Mouse (Mus musculus): ENCODE measurements around the gene Slc12a5.

Slc12a5 gene

GRCm38 (mm10) chr2:164972646-164973045 lies 12.0 kb downstream of the Slc12a5 start:
- DNase-seq (ENCODE audit: low read depth in 2 of 2, low spot score in 2 of 2), result no peak

GRCm38 (mm10) chr2:164975611-164976010 lies 15.0 kb downstream of the Slc12a5 start:
- DNase-seq (ENCODE audit: low read depth in 2 of 2, low spot score in 2 of 2), result no peak

- DNase-seq (ENCODE audit: low read depth in 2 of 2, low spot score in 2 of 2), result no peak
Measured at GRCm38 (mm10) chr2:164979749-164980148, 19.1 kb downstream of the Slc12a5 start.

- DNase-seq (ENCODE audit: low read depth in 2 of 2, low spot score in 2 of 2), result no peak
Measured at GRCm38 (mm10) chr2:164985962-164986361, 25.4 kb downstream of the Slc12a5 start.

- DNase-seq (ENCODE audit: low read depth in 2 of 2, low spot score in 2 of 2), result no peak
Measured at GRCm38 (mm10) chr2:164986371-164987027, 25.9 kb downstream of the Slc12a5 start.

GRCm38 (mm10) chr2:164988777-164989176 lies 28.2 kb downstream of the Slc12a5 start:
- no peak for DNase-seq (ENCODE audit: low read depth in 2 of 2, low spot score in 2 of 2)

- no peak for DNase-seq (ENCODE audit: low read depth in 2 of 2, low spot score in 2 of 2)
Measured at GRCm38 (mm10) chr2:164991111-164991510, 30.5 kb downstream of the Slc12a5 start.

- no peak for DNase-seq (ENCODE audit: low read depth in 2 of 2, low spot score in 2 of 2)
Measured at GRCm38 (mm10) chr2:164991808-164992207, 31.2 kb downstream of the Slc12a5 start.

GRCm38 (mm10) chr2:164994156-164994555 lies 33.6 kb downstream of the Slc12a5 start:
- no peak for DNase-seq (ENCODE audit: low read depth in 2 of 2, low spot score in 2 of 2)

GRCm38 (mm10) chr2:164994659-164995428 lies 34.2 kb downstream of the Slc12a5 start:
- DNase-seq (ENCODE audit: low read depth in 2 of 2, low spot score in 2 of 2), result no peak

GRCm38 (mm10) chr2:164995976-164996375 lies 35.4 kb downstream of the Slc12a5 start:
- DNase-seq (ENCODE audit: low read depth in 2 of 2, low spot score in 2 of 2), result no peak

- no peak for DNase-seq (ENCODE audit: low read depth in 2 of 2, low spot score in 2 of 2)
Measured at GRCm38 (mm10) chr2:164996848-164997720, 36.5 kb downstream of the Slc12a5 start.

- DNase-seq (ENCODE audit: low read depth in 2 of 2, low spot score in 2 of 2), result no peak
Measured at GRCm38 (mm10) chr2:164997721-164998428, 37.3 kb downstream of the Slc12a5 start.

- DNase-seq (ENCODE audit: low read depth in 2 of 2, low spot score in 2 of 2), result no peak
Measured at GRCm38 (mm10) chr2:165001958-165002357, 41.4 kb downstream of the Slc12a5 start.

- DNase-seq (ENCODE audit: low read depth in 2 of 2, low spot score in 2 of 2), result no peak
Measured at GRCm38 (mm10) chr2:165003108-165003507, 42.5 kb downstream of the Slc12a5 start.

- DNase-seq (ENCODE audit: low read depth in 2 of 2, low spot score in 2 of 2), result no peak
Measured at GRCm38 (mm10) chr2:165004237-165004636, 43.6 kb downstream of the Slc12a5 start.

GRCm38 (mm10) chr2:165006813-165007212 lies 46.2 kb downstream of the Slc12a5 start:
- no peak for DNase-seq (ENCODE audit: low read depth in 2 of 2, low spot score in 2 of 2)

- no peak for DNase-seq (ENCODE audit: low read depth in 2 of 2, low spot score in 2 of 2)
Measured at GRCm38 (mm10) chr2:165007986-165008385, 47.4 kb downstream of the Slc12a5 start.

GRCm38 (mm10) chr2:165009161-165009560 lies 48.6 kb downstream of the Slc12a5 start:
- no peak for DNase-seq (ENCODE audit: low read depth in 2 of 2, low spot score in 2 of 2)

- no peak for DNase-seq (ENCODE audit: low read depth in 2 of 2, low spot score in 2 of 2)
Measured at GRCm38 (mm10) chr2:165009581-165009980, 49.0 kb downstream of the Slc12a5 start.

- DNase-seq (ENCODE audit: low read depth in 2 of 2, low spot score in 2 of 2), result no peak
Measured at GRCm38 (mm10) chr2:165010351-165010750, 49.7 kb downstream of the Slc12a5 start.

Data from CD8-positive naive resting alpha-beta T cell, adult 2 months (primary cell).